Mouse (Mus musculus) midbrain, embryonic 16.5 days (tissue): ENCODE data around the gene Zfp281. TPM values are rescaled to one million over a fixed set of nuclear protein-coding genes. Genes with fewer than 3 reads are reported as not detected.
A peak's percentile ranks its signal among the peaks of the same experiment; 100 is the strongest.

Experiments
- ATAC-seq: fragments of 200-750 bp; cut with Nextera tagmentation; 2 replicates; pipeline ENCODE4 v1.8.0; 2017; ENCODE audit warnings: moderate TSS enrichment
- H3K27ac ChIP-seq: fragments of 300-500 bp; sonication (generic); 2 replicates; pipeline ENCODE4 v1.5.1; 2014; ENCODE audit warnings: mild to moderate bottlenecking, low read length, mixed read lengths
- H3K27me3 ChIP-seq: fragments of 300-500 bp; sonication (generic); 2 replicates; pipeline ENCODE4 v1.6.1; 2014; ENCODE audit warnings: low read depth, low read length, mixed read lengths; ENCODE audit not compliant: control insufficient read depth, insufficient read depth
- H3K36me3 ChIP-seq: fragments of 300-500 bp; sonication (generic); 2 replicates; pipeline ENCODE4 v1.6.1; 2014; ENCODE audit warnings: mild to moderate bottlenecking, low read length, moderate library complexity, mixed read lengths; ENCODE audit not compliant: control insufficient read depth, insufficient read depth
- H3K4me1 ChIP-seq: fragments of 300-500 bp; sonication (generic); 2 replicates; pipeline ENCODE4 v1.6.1; 2014; ENCODE audit warnings: mild to moderate bottlenecking, low read length, mixed read lengths; ENCODE audit not compliant: control insufficient read depth, insufficient read depth
- H3K4me2 ChIP-seq: fragments of 300-500 bp; sonication (generic); 2 replicates; pipeline ENCODE4 v1.6.1; 2014; ENCODE audit warnings: mild to moderate bottlenecking, low read length, mixed read lengths
- H3K4me3 ChIP-seq: fragments of 300-500 bp; sonication (generic); 2 replicates; pipeline ENCODE4 v1.5.1; 2014; ENCODE audit warnings: low read depth, mild to moderate bottlenecking, low read length, moderate library complexity, mixed read lengths
- H3K9ac ChIP-seq: fragments of 300-500 bp; sonication (generic); 2 replicates; pipeline ENCODE4 v1.6.1; 2014; ENCODE audit warnings: low read depth, low read length, mixed read lengths
- H3K9me3 ChIP-seq: fragments of 300-500 bp; sonication (generic); replicated peaks from 2 replicates; pipeline ENCODE4 v1.6.1; 2014; ENCODE audit warnings: mild to moderate bottlenecking, low read length, mixed read lengths; ENCODE audit not compliant: control insufficient read depth, poor library complexity, severe bottlenecking
- WGBS: fragments of 180-500 bp; shearing (Covaris S2); extraction: QIAGEN DNeasy Blood & Tissue Kit; methylation state at CpG from one replicate; pipeline ENCODE4 v1.1.7; 2014; 5-methylcytosine and 5-hydroxymethylcytosine counted together
- polyA plus RNA-seq: library from polyadenylated mRNA; unstranded; fragments of >200 nt; fragmentation: Nextera tagmentation; extraction: Ambion mirVana; gene quantifications from 2 replicates; pipeline ENCODE4 v1.2.1, GENCODE M21; 2015

Gene Zfp281
- polyA plus RNA-seq, 1 experiment from 2014 or later: 20.8 TPM

- WGBS: 56% methylated on average over 9 of the region's 9 CpGs
- no peak overlapping the region for H3K4me2 ChIP-seq
- ATAC-seq: no peak
- no peak overlapping the region for H3K9ac ChIP-seq
- H3K9me3 ChIP-seq: no peaks in the 10 kb centered on the region
- no peak overlapping the region for H3K27ac ChIP-seq
- no peak overlapping the region for H3K4me3 ChIP-seq
- H3K4me1 ChIP-seq: peaks cover 3% of the 10 kb centered on the region; the same call in 1 of the 2 replicates
- H3K27me3 ChIP-seq: no peaks in the 10 kb centered on the region
- no peaks in the 10 kb centered on the region for H3K36me3 ChIP-seq
Observed at GRCm38 (mm10) chr1:136659337-136659736, 34.6 kb downstream of the Zfp281 start.

GRCm38 (mm10) chr1:136659917-136660316, 35.2 kb downstream of the Zfp281 start:
- Histone ChIP-seq H3K4me3 (no peak overlapping the region), H3K27me3 (no peaks in the 10 kb centered on the region), H3K27ac (no peak overlapping the region), H3K9me3 (no peaks in the 10 kb centered on the region), H3K36me3 (no peaks in the 10 kb centered on the region), H3K4me2 (no peak overlapping the region), H3K9ac (no peak overlapping the region), H3K4me1 (peaks cover 3% of the 10 kb centered on the region; the same call in 1 of the 2 replicates)
- 80% methylated on average over 9 of the region's 9 CpGs for WGBS
- no peak for ATAC-seq

- no peak overlapping the region for H3K4me3 ChIP-seq
- no peaks in the 10 kb centered on the region for H3K36me3 ChIP-seq
- ATAC-seq: 0 out of 2 replicates have a peak, but pooled peaks have one; percentile 45
- WGBS: 23% methylated on average over 9 of the region's 9 CpGs
- H3K4me2 ChIP-seq: peak overlapping the region; percentile 17; the same call in 1 of the 2 replicates
- no peaks in the 10 kb centered on the region for H3K27me3 ChIP-seq
- H3K27ac ChIP-seq: no peak overlapping the region
- peaks cover 3% of the 10 kb centered on the region; the same call in 1 of the 2 replicates for H3K4me1 ChIP-seq
- no peak overlapping the region for H3K9ac ChIP-seq
- H3K9me3 ChIP-seq: no peaks in the 10 kb centered on the region
Observed at GRCm38 (mm10) chr1:136661511-136661910, 36.8 kb downstream of the Zfp281 start.

GRCm38 (mm10) chr1:136661939-136662563, 37.4 kb downstream of the Zfp281 start:
- H3K27me3 ChIP-seq: no peaks in the 10 kb centered on the region
- no peaks in the 10 kb centered on the region for H3K36me3 ChIP-seq
- 16% methylated on average over 10 of the region's 10 CpGs for WGBS
- no peak overlapping the region for H3K4me3 ChIP-seq
- peak overlapping the region; percentile 17; the same call in 1 of the 2 replicates for H3K4me2 ChIP-seq
- H3K27ac ChIP-seq: no peak overlapping the region
- H3K9me3 ChIP-seq: no peaks in the 10 kb centered on the region
- H3K4me1 ChIP-seq: peaks cover 3% of the 10 kb centered on the region; the same call in 1 of the 2 replicates
- no peak overlapping the region for H3K9ac ChIP-seq
- peak; percentile 39; the same call in 1 of the 2 replicates for ATAC-seq

- WGBS: 62% methylated on average over 6 of the region's 6 CpGs
- H3K4me2 ChIP-seq: no peak overlapping the region
- no peak for ATAC-seq
Observed at GRCm38 (mm10) chr1:136664921-136665582, 40.4 kb downstream of the Zfp281 start.

GRCm38 (mm10) chr1:136666513-136666912, 41.8 kb downstream of the Zfp281 start:
- WGBS: 70% methylated on average over 2 of the region's 2 CpGs
- Histone ChIP-seq H3K9ac (no peak overlapping the region), H3K4me1 (peaks cover under 1% of the 10 kb centered on the region; the same call in 1 of the 2 replicates), H3K27ac (no peak overlapping the region), H3K36me3 (no peaks in the 10 kb centered on the region), H3K9me3 (no peaks in the 10 kb centered on the region), H3K4me3 (no peak overlapping the region), H3K27me3 (no peaks in the 10 kb centered on the region), H3K4me2 (no peak overlapping the region)
- no peak for ATAC-seq

More at GRCm38 (mm10) chr1:136664921-136665582, 40.4 kb downstream of the Zfp281 start:
- Histone ChIP-seq H3K4me1 (peaks cover 3% of the 10 kb centered on the region; the same call in 1 of the 2 replicates), H3K9me3 (no peaks in the 10 kb centered on the region), H3K9ac (no peak overlapping the region), H3K36me3 (no peaks in the 10 kb centered on the region), H3K27me3 (no peaks in the 10 kb centered on the region), H3K4me3 (no peak overlapping the region), H3K27ac (no peak overlapping the region)

- no peak overlapping the region for H3K27ac ChIP-seq
- H3K4me2 ChIP-seq: no peak overlapping the region
- H3K9ac ChIP-seq: no peak overlapping the region
- H3K27me3 ChIP-seq: no peaks in the 10 kb centered on the region
- H3K4me3 ChIP-seq: no peak overlapping the region
- H3K36me3 ChIP-seq: no peaks in the 10 kb centered on the region
- no peak for ATAC-seq
- peaks cover 6% of the 10 kb centered on the region for H3K4me1 ChIP-seq
- 76% methylated on average over 7 of the region's 7 CpGs for WGBS
- no peaks in the 10 kb centered on the region for H3K9me3 ChIP-seq
Observed at GRCm38 (mm10) chr1:136669926-136670325, 45.2 kb downstream of the Zfp281 start.

- H3K9ac ChIP-seq: no peak overlapping the region
- H3K27ac ChIP-seq: no peak overlapping the region
- no peak overlapping the region for H3K4me3 ChIP-seq
- ATAC-seq: 0 out of 2 replicates have a peak, but pooled peaks have one; percentile 28
- H3K9me3 ChIP-seq: no peaks in the 10 kb centered on the region
- no peaks in the 10 kb centered on the region for H3K36me3 ChIP-seq
- H3K4me2 ChIP-seq: no peak overlapping the region
- no peaks in the 10 kb centered on the region for H3K27me3 ChIP-seq
- peaks cover 9% of the 10 kb centered on the region for H3K4me1 ChIP-seq
- WGBS: 45% methylated on average over 16 of the region's 16 CpGs
Observed at GRCm38 (mm10) chr1:136670421-136670820, 45.7 kb downstream of the Zfp281 start.
